Mouse (Mus musculus): ENCODE results near the gene Avil. TPM values are rescaled to one million over a fixed set of nuclear protein-coding genes. Genes with fewer than 3 reads are reported as not detected.
A peak's percentile ranks its signal among the peaks of the same experiment; 100 is the strongest.

The Avil gene
- polyA plus RNA-seq, 1 experiment from 2014 or later, result 0.45 TPM

DNA sequence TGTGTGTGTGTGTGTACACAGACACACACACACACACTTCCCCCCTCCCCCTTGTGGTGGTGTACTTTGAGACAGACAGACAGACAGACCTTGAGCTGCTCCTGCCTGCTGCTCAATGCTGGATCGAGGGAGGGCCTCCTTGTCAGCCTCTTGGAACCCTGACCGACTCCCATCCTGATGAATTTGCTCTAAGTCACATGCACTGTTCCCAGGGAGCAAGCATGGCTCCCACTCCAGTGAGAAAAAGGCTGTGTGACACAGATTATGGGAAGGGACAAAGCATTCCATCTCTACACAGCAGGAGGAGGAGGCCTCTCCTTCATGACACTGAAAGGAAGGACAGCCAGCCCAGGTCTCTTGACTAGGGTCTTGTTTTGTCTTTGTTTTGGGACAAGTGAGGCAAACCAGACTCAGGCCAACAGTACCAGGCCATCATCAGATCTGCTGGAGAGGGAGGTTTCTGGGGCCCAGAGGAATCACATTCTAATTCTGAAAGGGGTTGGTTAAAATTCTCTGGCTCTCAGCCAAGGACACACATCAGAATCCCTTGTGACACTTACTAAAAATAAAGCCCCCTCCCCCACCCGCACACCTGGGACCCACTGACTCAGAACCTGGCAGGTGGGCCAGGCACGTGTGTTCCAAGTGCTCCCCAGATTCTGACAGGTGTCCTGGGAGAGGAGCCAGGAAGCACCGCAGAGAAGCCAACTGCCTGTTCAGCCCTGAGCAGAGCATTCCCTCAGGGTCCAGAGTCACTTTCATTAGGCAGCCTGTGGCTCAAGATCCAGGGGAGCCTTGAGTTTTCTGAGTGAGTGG lies 16.1 kb upstream of the Avil start:
- Histone ChIP-seq H3K36me3 (no peaks in the 10 kb centered on the region), H3K4me1 (peaks cover 84% of the 10 kb centered on the region), H3K4me2 (replicated peaks) (peak overlapping the region; percentile 8; the same call in 1 of the 2 replicates), H3K27me3 (no peaks in the 10 kb centered on the region), H3K4me3 (no peak overlapping the region), H3K9ac (replicated peaks) (no peak overlapping the region), H3K9me3 (no peaks in the 10 kb centered on the region), H3K27ac (replicated peaks) (peak overlapping the region; percentile 74)
- 18% methylated on average over 5 of the region's 5 CpGs for WGBS
- ATAC-seq (replicated peaks), result no peak

DNA sequence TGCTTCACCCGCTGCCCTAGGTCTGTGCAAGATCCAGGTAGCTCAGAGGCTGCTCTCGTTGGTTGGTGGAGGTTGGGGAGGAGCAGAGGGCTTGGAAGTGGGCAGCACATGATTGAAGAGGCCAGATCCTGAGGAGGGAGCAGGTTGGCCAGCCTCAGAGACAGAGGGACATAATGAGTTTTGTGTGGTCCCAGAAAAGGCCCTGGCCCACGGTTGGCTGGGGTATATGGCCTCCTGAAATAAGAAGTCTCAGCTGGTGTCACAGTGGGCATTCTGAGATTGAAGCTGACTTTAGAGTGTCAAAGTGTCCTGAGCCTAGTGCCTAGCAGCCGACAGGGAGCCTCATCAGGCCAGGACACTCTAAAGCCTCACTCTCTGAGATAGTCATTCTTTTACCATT lies 15.4 kb upstream of the Avil start:
- ATAC-seq (replicated peaks), result no peak
- H3K27ac ChIP-seq (replicated peaks), result peak overlapping the region; percentile 74
- H3K4me1 ChIP-seq, result peaks cover 86% of the 10 kb centered on the region
- H3K4me2 ChIP-seq (replicated peaks), result no peak overlapping the region
- no peaks in the 10 kb centered on the region for H3K36me3 ChIP-seq
- H3K9ac ChIP-seq (replicated peaks), result no peak overlapping the region
- 76% methylated on average over 4 of the region's 4 CpGs for WGBS
- no peaks in the 10 kb centered on the region for H3K27me3 ChIP-seq
- H3K9me3 ChIP-seq, result no peaks in the 10 kb centered on the region
- no peak overlapping the region for H3K4me3 ChIP-seq

- Histone ChIP-seq H3K4me2 (replicated peaks) (no peak overlapping the region), H3K9me3 (no peaks in the 10 kb centered on the region), H3K27ac (replicated peaks) (peak overlapping the region; percentile 62), H3K27me3 (no peaks in the 10 kb centered on the region), H3K36me3 (no peaks in the 10 kb centered on the region), H3K4me1 (peaks cover 83% of the 10 kb centered on the region), H3K4me3 (no peak overlapping the region), H3K9ac (replicated peaks) (no peak overlapping the region)
- no peak for ATAC-seq (replicated peaks)
- 93% methylated on average over 9 of the region's 9 CpGs for WGBS
These were observed 14.9 kb upstream of the Avil start for GRCm38 (mm10) chr10:126985579-126985978.

DNA sequence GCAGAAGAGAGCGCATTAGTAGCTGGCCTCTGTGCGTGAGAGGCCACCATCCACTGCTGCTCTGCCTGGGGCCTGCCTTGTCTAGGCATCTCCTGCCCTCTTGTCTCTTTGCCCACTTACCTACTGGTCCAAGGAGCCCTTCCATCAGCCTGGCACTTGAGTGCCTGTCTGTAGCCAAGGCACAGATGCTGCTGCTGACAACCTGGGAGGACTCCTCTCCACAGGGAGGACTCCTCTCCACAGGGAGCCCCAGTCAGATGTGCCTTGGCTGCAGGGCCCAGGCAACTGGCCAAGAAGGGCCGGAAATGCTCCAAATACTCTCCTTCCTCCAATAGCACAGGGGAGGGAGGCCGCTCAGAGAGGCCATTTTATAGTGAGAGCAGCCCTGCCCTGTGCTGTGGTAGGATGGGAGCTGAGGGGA lies 14.0 kb upstream of the Avil start:
- ATAC-seq (replicated peaks), result peak; percentile 55
- H3K4me3 ChIP-seq, result no peak overlapping the region
- 0 out of 2 replicates have a peak overlapping the region, but pooled peaks have one; percentile 13 for H3K9ac ChIP-seq (replicated peaks)
- H3K36me3 ChIP-seq, result 0 out of 2 replicates have a peak, but pooled peaks cover under 1% of the 10 kb centered on the region
- no peak overlapping the region for H3K4me2 ChIP-seq (replicated peaks)
- WGBS, result 47% methylated on average over 4 of the region's 4 CpGs
- peaks cover 73% of the 10 kb centered on the region for H3K4me1 ChIP-seq
- no peaks in the 10 kb centered on the region for H3K27me3 ChIP-seq
- no peaks in the 10 kb centered on the region for H3K9me3 ChIP-seq
- H3K27ac ChIP-seq (replicated peaks), result peak overlapping the region; percentile 62

DNA sequence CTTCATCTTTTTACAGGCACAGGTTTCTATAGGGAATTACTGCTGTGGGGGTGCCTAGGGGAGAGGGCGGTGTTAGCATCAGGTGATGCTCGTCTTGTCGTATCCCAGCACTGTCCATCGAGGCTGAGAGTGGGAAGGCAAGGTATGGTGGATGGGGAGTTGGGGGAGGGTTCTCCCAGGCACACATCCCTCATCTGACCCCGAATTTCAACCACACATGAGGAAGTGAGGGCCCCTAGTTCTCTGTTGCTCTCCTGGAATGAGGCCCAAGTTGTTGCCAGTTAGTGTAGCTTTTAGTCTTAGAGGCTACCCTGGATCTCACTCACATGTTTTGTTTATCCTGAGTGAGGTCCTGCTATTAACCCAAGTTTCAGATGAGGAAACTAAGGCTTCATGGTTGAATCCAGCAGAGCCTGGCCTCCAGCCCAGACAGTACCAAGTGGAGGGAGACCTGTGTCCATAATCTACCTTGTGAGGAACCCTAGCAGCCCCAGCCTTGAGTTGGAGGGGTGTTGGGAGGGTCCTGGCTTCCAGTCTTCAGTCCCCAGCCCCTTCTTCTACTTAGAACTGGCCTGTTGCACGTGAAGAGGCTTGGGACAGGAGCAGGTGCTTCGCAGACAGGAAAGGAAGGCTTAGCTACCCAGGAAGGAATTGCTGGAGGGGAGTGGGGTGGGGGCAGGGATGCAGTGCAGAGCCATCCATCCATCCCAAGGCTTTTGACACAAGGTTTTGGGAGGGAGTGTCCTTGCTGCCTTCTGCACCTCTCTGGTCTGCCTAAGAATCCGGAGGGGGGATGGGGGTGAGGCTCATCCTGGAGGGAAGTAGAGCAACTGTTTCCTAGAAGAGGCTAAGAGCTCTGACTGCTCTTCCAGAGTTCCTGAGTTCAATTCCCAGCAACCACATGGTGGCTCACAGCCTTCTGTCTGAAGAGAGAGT lies 13.1 kb upstream of the Avil start:
- Histone ChIP-seq H3K9ac (replicated peaks) (no peak overlapping the region), H3K4me1 (peaks cover 64% of the 10 kb centered on the region)

DNA sequence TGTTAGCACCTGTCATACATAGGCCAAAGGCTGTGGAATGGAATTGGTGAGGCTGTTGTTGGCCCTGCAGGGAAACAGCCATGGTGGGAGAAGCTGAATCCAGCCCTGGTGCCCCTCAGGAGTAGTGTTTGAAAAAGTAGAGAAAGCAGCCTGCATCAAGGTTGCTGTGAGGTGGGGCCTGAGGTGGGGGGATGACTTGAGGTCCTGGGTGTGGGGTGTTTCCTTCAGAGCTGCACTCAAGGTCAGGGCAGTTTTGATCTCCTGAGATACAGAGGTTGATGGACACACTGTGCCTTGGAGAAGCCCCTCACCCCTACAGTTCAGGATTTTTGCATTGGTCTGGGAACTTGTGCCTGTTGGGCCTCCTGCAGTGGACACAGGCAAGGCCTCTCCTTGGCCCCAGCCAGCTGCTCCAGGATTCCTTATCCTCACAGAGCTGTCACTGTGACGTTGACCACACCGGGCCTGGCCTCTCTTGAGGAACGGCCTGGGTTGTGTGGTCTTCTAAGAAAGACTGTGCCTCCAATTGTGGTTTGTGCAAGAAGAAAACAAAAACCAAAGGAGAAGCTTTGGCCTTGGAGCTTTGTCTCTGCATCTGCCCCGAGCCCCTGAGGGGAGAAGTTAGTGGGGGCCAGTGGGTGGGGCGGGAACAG lies 11.9 kb upstream of the Avil start:
- no peak for ATAC-seq (replicated peaks)
- Histone ChIP-seq H3K27me3 (no peaks in the 10 kb centered on the region), H3K9ac (replicated peaks) (no peak overlapping the region), H3K4me3 (no peak overlapping the region), H3K36me3 (peaks cover 20% of the 10 kb centered on the region), H3K4me1 (peaks cover 52% of the 10 kb centered on the region), H3K4me2 (replicated peaks) (no peak overlapping the region), H3K27ac (replicated peaks) (no peak overlapping the region), H3K9me3 (no peaks in the 10 kb centered on the region)
- 72% methylated on average over 5 of the region's 5 CpGs for WGBS

More for the DNA sequence above, 13.1 kb upstream of the Avil start:
- Histone ChIP-seq H3K27me3 (no peaks in the 10 kb centered on the region), H3K27ac (replicated peaks) (peak overlapping the region; percentile 62), H3K36me3 (peaks cover 8% of the 10 kb centered on the region), H3K4me3 (no peak overlapping the region), H3K9me3 (no peaks in the 10 kb centered on the region), H3K4me2 (replicated peaks) (no peak overlapping the region)
- 60% methylated on average over 8 of the region's 8 CpGs for WGBS
- ATAC-seq (replicated peaks), result no peak

DNA sequence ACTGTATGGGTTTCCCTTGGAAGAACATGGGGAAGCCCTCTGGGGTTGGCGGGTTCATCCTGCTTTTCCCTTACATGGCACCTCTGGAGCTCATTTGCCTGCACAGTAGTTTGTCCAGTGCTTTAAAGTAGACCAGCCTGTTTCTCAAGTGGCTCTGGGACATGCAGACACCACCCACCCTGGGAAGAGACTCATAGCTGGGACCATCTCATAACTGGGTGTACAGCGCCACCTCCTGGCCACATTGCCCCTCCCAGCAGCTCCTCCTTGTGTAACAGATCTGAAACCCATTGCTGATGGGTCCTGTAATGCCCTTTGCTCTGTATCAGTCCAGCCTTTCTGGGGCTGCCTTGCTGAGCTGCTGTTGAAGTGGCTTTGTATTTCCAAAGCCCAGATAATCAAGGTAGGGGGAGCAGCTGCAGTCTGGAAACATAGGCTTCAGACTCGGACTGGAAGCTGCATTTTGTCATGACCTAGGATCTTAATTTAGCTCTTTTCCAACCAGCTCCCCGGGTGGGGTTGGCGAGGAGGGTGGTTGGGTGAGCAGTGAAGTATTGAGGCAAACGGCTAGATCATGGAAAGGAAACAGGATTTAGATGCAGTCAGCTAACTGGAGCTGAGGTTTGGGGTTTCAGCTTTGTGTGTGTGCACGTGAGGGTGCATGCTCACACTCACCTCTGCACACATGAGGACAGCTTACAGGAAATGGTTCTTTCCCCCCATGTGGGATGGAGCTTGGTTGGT lies 10.0 kb upstream of the Avil start:
- peaks cover 39% of the 10 kb centered on the region for H3K36me3 ChIP-seq
- H3K9me3 ChIP-seq, result no peaks in the 10 kb centered on the region
- no peak overlapping the region for H3K27ac ChIP-seq (replicated peaks)
- peaks cover 34% of the 10 kb centered on the region for H3K4me1 ChIP-seq
- 60% methylated on average over 7 of the region's 7 CpGs for whole genome bisulfite sequencing
- no peak overlapping the region for H3K4me3 ChIP-seq
- no peaks in the 10 kb centered on the region for H3K27me3 ChIP-seq
- no peak overlapping the region for H3K4me2 ChIP-seq (replicated peaks)
- no peak overlapping the region for H3K9ac ChIP-seq (replicated peaks)
- peak; percentile 74 for ATAC-seq (replicated peaks)

DNA sequence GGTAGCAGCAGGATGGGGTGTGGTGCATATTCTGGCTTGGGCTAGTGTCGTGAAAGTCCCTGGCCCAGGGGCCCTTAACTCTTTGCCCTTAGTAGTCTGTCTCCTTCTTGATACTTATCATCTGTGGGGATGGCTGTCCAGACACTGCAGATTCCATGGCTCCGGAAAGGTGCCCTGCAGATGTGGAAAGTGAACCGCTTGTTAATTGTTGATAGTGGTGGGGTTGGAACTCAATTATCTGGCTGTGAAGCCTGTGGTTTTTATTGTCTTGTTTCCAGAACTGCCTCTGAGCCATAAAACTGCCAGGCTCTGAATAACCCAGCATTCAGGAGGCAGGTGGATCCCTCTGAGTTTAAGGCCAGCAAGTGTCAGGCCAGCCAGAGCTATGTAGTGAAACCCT lies 8.8 kb upstream of the Avil start:
- WGBS, result 75% methylated on average over 3 of the region's 3 CpGs
- Histone ChIP-seq H3K4me1 (peaks cover 22% of the 10 kb centered on the region), H3K4me3 (no peak overlapping the region), H3K27me3 (no peaks in the 10 kb centered on the region), H3K4me2 (replicated peaks) (no peak overlapping the region), H3K36me3 (peaks cover 46% of the 10 kb centered on the region), H3K27ac (replicated peaks) (no peak overlapping the region), H3K9me3 (no peaks in the 10 kb centered on the region), H3K9ac (replicated peaks) (no peak overlapping the region)
- no peak for ATAC-seq (replicated peaks)

DNA sequence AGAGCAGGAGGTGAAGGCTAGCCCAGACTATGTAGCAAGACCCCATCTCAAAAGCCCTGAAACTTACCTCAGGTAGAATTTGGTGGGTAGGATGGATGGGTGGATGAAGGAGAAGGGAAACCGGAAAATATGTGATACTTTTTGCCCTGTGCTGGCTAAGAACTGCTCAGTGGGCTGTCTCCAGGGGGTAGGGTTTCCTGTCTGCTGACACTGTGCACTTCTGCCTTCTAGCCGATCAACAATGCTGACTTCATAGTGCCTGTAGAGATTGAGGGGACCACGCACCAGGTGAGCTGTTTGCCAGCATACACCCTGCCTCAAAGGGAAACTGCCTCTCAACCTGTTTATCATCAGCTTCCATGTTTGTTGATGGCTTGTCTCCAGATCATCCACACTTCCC lies 6.9 kb upstream of the Avil start:
- H3K4me1 ChIP-seq, result peaks cover 4% of the 10 kb centered on the region
- no peaks in the 10 kb centered on the region for H3K9me3 ChIP-seq
- no peak overlapping the region for H3K27ac ChIP-seq (replicated peaks)
- H3K9ac ChIP-seq (replicated peaks), result no peak overlapping the region
- H3K27me3 ChIP-seq, result no peaks in the 10 kb centered on the region
- ATAC-seq (replicated peaks), result no peak
- no peak overlapping the region for H3K4me3 ChIP-seq
- 92% methylated on average over 3 of the region's 3 CpGs for WGBS
- no peak overlapping the region for H3K4me2 ChIP-seq (replicated peaks)
- H3K36me3 ChIP-seq, result peaks cover 60% of the 10 kb centered on the region

GRCm38 (mm10) chr10:126997340-126998113 lies 3.0 kb upstream of the Avil start:
- Histone ChIP-seq H3K9ac (replicated peaks) (no peak overlapping the region), H3K4me2 (replicated peaks) (no peak overlapping the region), H3K27me3 (no peaks in the 10 kb centered on the region), H3K36me3 (peaks cover 63% of the 10 kb centered on the region), H3K4me1 (no peaks in the 10 kb centered on the region), H3K9me3 (no peaks in the 10 kb centered on the region), H3K27ac (replicated peaks) (no peak overlapping the region), H3K4me3 (no peak overlapping the region)
- WGBS, result 67% methylated on average over 13 of the region's 13 CpGs
- ATAC-seq (replicated peaks), result no peak

DNA sequence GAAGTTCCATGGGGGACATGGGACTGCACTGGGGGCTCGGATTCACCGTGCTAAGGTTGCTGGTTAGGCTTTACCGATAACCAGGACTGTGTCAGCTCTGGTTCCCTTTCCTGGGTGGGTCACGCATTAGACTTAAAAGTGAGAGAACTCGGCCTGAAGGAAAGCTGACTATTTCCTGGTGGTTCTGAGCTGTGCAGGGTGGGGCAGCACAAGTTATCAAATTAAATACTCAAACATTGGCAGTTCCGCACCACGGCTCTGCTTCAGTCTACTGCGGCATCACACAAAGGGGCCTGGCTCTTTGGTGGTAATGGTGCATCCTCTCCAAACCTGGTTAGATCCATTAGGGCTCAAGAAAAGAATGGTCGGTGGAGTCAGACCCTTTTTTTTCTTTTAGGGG lies 788 bp downstream of the Avil start:
- WGBS, result 90% methylated on average over 9 of the region's 9 CpGs
- no peak overlapping the region for H3K4me2 ChIP-seq (replicated peaks)
- H3K4me1 ChIP-seq, result no peaks in the 10 kb centered on the region
- no peak overlapping the region for H3K9ac ChIP-seq (replicated peaks)
- H3K27me3 ChIP-seq, result no peaks in the 10 kb centered on the region
- ATAC-seq (replicated peaks), result no peak
- H3K27ac ChIP-seq (replicated peaks), result no peak overlapping the region
- H3K9me3 ChIP-seq, result no peaks in the 10 kb centered on the region
- H3K4me3 ChIP-seq, result no peak overlapping the region
- peaks cover 26% of the 10 kb centered on the region for H3K36me3 ChIP-seq

Measured in forebrain, embryonic 15.5 days (tissue).